Mouse (Mus musculus) central nervous system, embryonic 14 days (tissue): ENCODE results near the gene Armc8. TPM values are rescaled to one million over a fixed set of nuclear protein-coding genes. Genes with fewer than 3 reads are reported as not detected.

Source experiments
- polyA plus RNA-seq: library from polyadenylated mRNA; depleted of rRNA; stranded (reverse); fragments of >200 nt; gene quantifications from 2 replicates; pipeline ENCODE4 v1.2.3, GENCODE M21; 2012; rRNA removed

The Armc8 gene
- polyA plus RNA-seq, result 47.9 and 49.8 TPM in 2 replicates

GRCm38 (mm10) chr9:99568347-99569070, at the start of gene Armc8:
Armc8 (minus strand) TSS chr9:99568899.

GRCm38 (mm10) chr9:99612202-99612601, 43.5 kb upstream of the Armc8 start, which contains the start of gene A4gnt:
A4gnt (plus strand) TSS chr9:99612502.

GRCm38 (mm10) chr9:99575677-99576480, 7.2 kb upstream of the Armc8 start, which contains the start of gene Dbr1:
Dbr1 (plus strand) TSS chr9:99575799.

GRCm38 (mm10) chr9:99451161-99451560, 117.5 kb downstream of the Armc8 start, which contains the start of gene Nme9:
Nme9 (plus strand) TSS chr9:99451475.

GRCm38 (mm10) chr9:99437031-99437764, 131.5 kb downstream of the Armc8 start, which contains the start of gene Mras:
Mras (minus strand) TSS chr9:99437381.

Other genes with a start within 250 kb of the Armc8 start
- gene Esyt3, start 210.3 kb downstream of the Armc8 start, polyA plus RNA-seq, result 0.48 and 0.70 TPM in 2 replicates
- gene Mras, start 131.5 kb downstream of the Armc8 start, polyA plus RNA-seq, result 58.1 and 68.4 TPM in 2 replicates
- gene Nme9, start 117.4 kb downstream of the Armc8 start, polyA plus RNA-seq, result 0.39 and 0.68 TPM in 2 replicates
- 19.8 and 20.7 TPM in 2 replicates for gene Dbr1, start 6.9 kb upstream of the Armc8 start, polyA plus RNA-seq
- not detected in 2 replicates for gene A4gnt, start 43.6 kb upstream of the Armc8 start, polyA plus RNA-seq
- gene Dzip1l, start 60.6 kb upstream of the Armc8 start, polyA plus RNA-seq, result 7.1 and 8.5 TPM in 2 replicates
- not detected in 2 replicates for gene Cldn18, start 148.4 kb upstream of the Armc8 start, polyA plus RNA-seq